15 mouse cellular contexts compared by ENCODE assay signal in genomic region chr15:100748584-100748983, GRCm38 (mm10).
"Had no signal": no experiment of that assay in that cellular context is flagged by ENCODE, and none has a peak within 500 bp of the region (broad histone marks: within the 10 kb centered on the region; RNA-seq: fewer than 3 reads in every experiment).

No protein-coding gene starts in this region.

- H3K9me3 ChIP-seq: limb, embryonic 10.5 days; limb, embryonic 13.5 days; midbrain, embryonic 12.5 days; midbrain, embryonic 15.5 days; neural tube, embryonic 13.5 days; stomach, embryonic 15.5 days had no signal

- H3K36me3 ChIP-seq: limb, embryonic 10.5 days; limb, embryonic 13.5 days; midbrain, embryonic 12.5 days; midbrain, embryonic 15.5 days; neural tube, embryonic 13.5 days; stomach, embryonic 15.5 days had no signal

- ATAC-seq: midbrain, embryonic 15.5 days had no signal

- DNase-seq: kidney, adult 2 months; kidney, postnatal 14 days; kidney, postnatal 4 days; lung, embryonic 14.5 days; lung, postnatal 14 days; retina, postnatal 1 day; right cerebral cortex, postnatal 25 days; spleen, adult 18-20 months; thymus, postnatal 25 days had no signal

- H3K27me3 ChIP-seq: midbrain, embryonic 12.5 days; stomach, embryonic 15.5 days had no signal

- H3K4me3 ChIP-seq: limb, embryonic 13.5 days; midbrain, embryonic 12.5 days; midbrain, embryonic 15.5 days; neural tube, embryonic 13.5 days; stomach, embryonic 15.5 days had no signal

- H3K27ac ChIP-seq: limb, embryonic 10.5 days; limb, embryonic 13.5 days; midbrain, embryonic 12.5 days; midbrain, embryonic 15.5 days; neural tube, embryonic 13.5 days had no signal

- H3K9ac ChIP-seq: limb, embryonic 13.5 days; lung, embryonic 14.5 days; midbrain, embryonic 12.5 days; midbrain, embryonic 15.5 days; neural tube, embryonic 13.5 days; stomach, embryonic 15.5 days had no signal
